In genomic region chr17:29199821-29200220, GRCm38 (mm10) we compare ENCODE assay signal across 13 mouse cellular contexts. TPM values are rescaled to one million over a fixed set of nuclear protein-coding genes. Genes with fewer than 3 reads are reported as not detected.
DNase-seq lines count a peak whose midpoint lies in the region; ATAC-seq and TF ChIP-seq lines count a peak whose summit lies in the region.
"Had no signal": no experiment of that assay in that cellular context is flagged by ENCODE, and none has a peak within 500 bp of the region (broad histone marks: within the 10 kb centered on the region; RNA-seq: fewer than 3 reads in every experiment).

No protein-coding gene starts in this region.

- H3K9ac ChIP-seq in midbrain, embryonic 11.5 days (ENCODE audit: low read length) = no peak overlapping the region; the same call in 1 of the 2 replicates
- no peak overlapping the region for H3K9ac ChIP-seq in forebrain, embryonic 14.5 days (ENCODE audit: low read length)
- H3K9ac ChIP-seq in limb, embryonic 12.5 days (replicated peaks) = no peak overlapping the region
- H3K9ac ChIP-seq: liver, postnatal 0 days; neural tube, embryonic 12.5 days had no signal

- DNase-seq in midbrain, embryonic 10.5 days (ENCODE audit: low spot score) = no peak
- no peak for DNase-seq in midbrain, embryonic 11.5 days (ENCODE audit: low spot score, missing footprints)
- DNase-seq in forebrain, embryonic 14.5 days (ENCODE audit: low spot score) = no peak
- DNase-seq in ovary, postnatal 36 days (ENCODE audit: low spot score) = no peak
- no peak for DNase-seq in heart, adult 8-10 months (ENCODE audit: low spot score)
- DNase-seq: kidney, adult 18-20 months; liver, postnatal 0 days had no signal

- H3K9me3 ChIP-seq in midbrain, embryonic 10.5 days (replicated peaks) = no peaks in the 10 kb centered on the region
- H3K9me3 ChIP-seq in midbrain, embryonic 11.5 days (ENCODE audit: control insufficient read depth, low read length) = no peaks in the 10 kb centered on the region
- no peaks in the 10 kb centered on the region for H3K9me3 ChIP-seq in forebrain, embryonic 14.5 days (replicated peaks; ENCODE audit: control insufficient read depth, low read length)
- H3K9me3 ChIP-seq in limb, embryonic 12.5 days = no peaks in the 10 kb centered on the region
- H3K9me3 ChIP-seq: neural tube, embryonic 12.5 days had no signal

- TF ChIP-seq POLR2A in olfactory bulb, adult 2 months (IDR thresholded peaks at IDR 0.05; ENCODE audit: insufficient read depth, low read depth, low read length) = no peak

- no peaks in the 10 kb centered on the region for H3K27me3 ChIP-seq in midbrain, embryonic 10.5 days (ENCODE audit: low read depth, poor library complexity, severe bottlenecking)
- no peaks in the 10 kb centered on the region for H3K27me3 ChIP-seq in midbrain, embryonic 11.5 days (ENCODE audit: control insufficient read depth, insufficient read depth, low read length)
- no peaks in the 10 kb centered on the region for H3K27me3 ChIP-seq in forebrain, embryonic 14.5 days (replicated peaks; ENCODE audit: control insufficient read depth, insufficient read depth, low read length)
- H3K27me3 ChIP-seq in limb, embryonic 12.5 days = no peaks in the 10 kb centered on the region
- H3K27me3 ChIP-seq: CH12.LX; neural tube, embryonic 12.5 days had no signal

- H3K27ac ChIP-seq in midbrain, embryonic 10.5 days (replicated peaks) = peak overlapping the region; percentile 74
- no peak overlapping the region for H3K27ac ChIP-seq in midbrain, embryonic 11.5 days (ENCODE audit: low read depth, low read length)
- H3K27ac ChIP-seq in forebrain, embryonic 14.5 days (ENCODE audit: low read depth, low read length) = peak overlapping the region; percentile 69
- peak overlapping the region; percentile 70 for H3K27ac ChIP-seq in limb, embryonic 12.5 days
- H3K27ac ChIP-seq in olfactory bulb, adult 2 months (ENCODE audit: insufficient read depth, low read depth, low read length) = peak overlapping the region; percentile 75
- H3K27ac ChIP-seq: neural tube, embryonic 12.5 days had no signal

- H3K4me1 ChIP-seq in midbrain, embryonic 10.5 days = peaks cover 43% of the 10 kb centered on the region
- H3K4me1 ChIP-seq in midbrain, embryonic 11.5 days (ENCODE audit: control insufficient read depth, insufficient read depth, low read length) = peaks cover 9% of the 10 kb centered on the region
- H3K4me1 ChIP-seq in forebrain, embryonic 14.5 days (ENCODE audit: control insufficient read depth, insufficient read depth, low read length) = peaks cover 8% of the 10 kb centered on the region
- peaks cover 13% of the 10 kb centered on the region for H3K4me1 ChIP-seq in limb, embryonic 12.5 days (replicated peaks)
- H3K4me1 ChIP-seq in olfactory bulb, adult 2 months (ENCODE audit: control insufficient read depth, insufficient read depth, low read length) = peaks cover 54% of the 10 kb centered on the region

- TF ChIP-seq CTCF in olfactory bulb, adult 2 months (IDR thresholded peaks at IDR 0.05; ENCODE audit: insufficient read depth, low read depth, low read length) = no peak

- H3K4me2 ChIP-seq in midbrain, embryonic 11.5 days = no peak overlapping the region
- H3K4me2 ChIP-seq in forebrain, embryonic 14.5 days (ENCODE audit: low read length) = no peak overlapping the region; the same call in 1 of the 2 replicates
- H3K4me2 ChIP-seq in limb, embryonic 12.5 days = peak overlapping the region; percentile 17; the same call in 1 of the 2 replicates
- H3K4me2 ChIP-seq: neural tube, embryonic 12.5 days had no signal

- no peaks in the 10 kb centered on the region for H3K36me3 ChIP-seq in midbrain, embryonic 10.5 days
- H3K36me3 ChIP-seq in midbrain, embryonic 11.5 days (ENCODE audit: control insufficient read depth, insufficient read depth, low read length) = no peaks in the 10 kb centered on the region
- H3K36me3 ChIP-seq in forebrain, embryonic 14.5 days (ENCODE audit: control insufficient read depth, insufficient read depth, low read length) = no peaks in the 10 kb centered on the region
- no peaks in the 10 kb centered on the region for H3K36me3 ChIP-seq in limb, embryonic 12.5 days
- H3K36me3 ChIP-seq: neural tube, embryonic 12.5 days had no signal

- H3K4me3 ChIP-seq in midbrain, embryonic 10.5 days = peak overlapping the region; percentile 12; the same call in 1 of the 2 replicates
- no peak overlapping the region for H3K4me3 ChIP-seq in midbrain, embryonic 11.5 days (ENCODE audit: low read depth, low read length)
- no peak overlapping the region for H3K4me3 ChIP-seq in forebrain, embryonic 14.5 days (ENCODE audit: low read depth, low read length)
- H3K4me3 ChIP-seq in limb, embryonic 12.5 days (replicated peaks) = no peak overlapping the region
- H3K4me3 ChIP-seq in olfactory bulb, adult 2 months (ENCODE audit: insufficient read depth, low read depth, low read length) = no peak overlapping the region
- H3K4me3 ChIP-seq: neural tube, embryonic 12.5 days had no signal

- WGBS in midbrain, embryonic 10.5 days = 32% methylated on average over 6 of the region's 7 CpGs
- WGBS in midbrain, embryonic 11.5 days = 40% methylated on average over 6 of the region's 7 CpGs
- 26% methylated on average over 6 of the region's 7 CpGs for WGBS in forebrain, embryonic 14.5 days
- 24% methylated on average over 6 of the region's 7 CpGs for WGBS in limb, embryonic 12.5 days
- 27% methylated on average over 6 of the region's 7 CpGs for WGBS in olfactory bulb, adult 2 months

- no peak for ATAC-seq in midbrain, embryonic 11.5 days (ENCODE audit: low FRiP score)
- ATAC-seq in forebrain, embryonic 14.5 days = no peak
- ATAC-seq in limb, embryonic 12.5 days (ENCODE audit: insufficient number of reproducible peaks, insufficient read depth, low FRiP score, low TSS enrichment, low read depth) = no peak
- ATAC-seq: liver, postnatal 0 days; Patski had no signal

RNA-seq across cellular contexts. Expression of gene Cpne5, which starts 38.1 kb away (rescaled TPM):
- polyA plus RNA-seq in midbrain, embryonic 10.5 days (2016; fragmentation: Nextera tagmentation; extraction: Ambion mirVana) = 10.7 and 14.8 TPM in 2 replicates
- 7.4 TPM in 2 replicates for polyA plus RNA-seq in midbrain, embryonic 11.5 days (2014; fragmentation: Nextera tagmentation; extraction: Ambion mirVana)
- 17.2 and 17.4 TPM in 2 replicates for polyA plus RNA-seq in forebrain, embryonic 14.5 days (2014; fragmentation: Nextera tagmentation; extraction: Ambion mirVana)
- 5.6 and 6.4 TPM in 2 replicates for polyA plus RNA-seq in limb, embryonic 12.5 days (2016; fragmentation: Nextera tagmentation; extraction: Ambion mirVana)
- not detected in 2 replicates for polyA plus RNA-seq in olfactory bulb, adult 2 months (2012; ENCODE audit: insufficient read depth, insufficient read length, low replicate concordance, missing spikeins)
- total RNA-seq in heart, adult 8-10 months (2022) = 1 to 10 TPM; 3.2 to 9.5 (median 4.4) TPM
- total RNA-seq: megakaryocyte, adult 5-6 weeks had no signal
